Mouse (Mus musculus) kidney, embryonic 16.5 days (tissue): ENCODE results near the gene Tnfrsf18. TPM values are rescaled to one million over a fixed set of nuclear protein-coding genes. Genes with fewer than 3 reads are reported as not detected.

Experiments
- ATAC-seq: fragments of 200-750 bp; cut with Nextera tagmentation; 2 replicates; pipeline ENCODE4 v1.8.0; 2017; ENCODE audit warnings: moderate TSS enrichment; ENCODE audit not compliant: low FRiP score, low TSS enrichment
- H3K27ac ChIP-seq: fragments of 300-500 bp; sonication (generic); 2 replicates; pipeline ENCODE4 v1.5.1; 2014; ENCODE audit warnings: low read length
- H3K27me3 ChIP-seq: fragments of 300-500 bp; sonication (generic); 2 replicates; pipeline ENCODE4 v1.6.1; 2014; ENCODE audit warnings: low read length, control low read depth, mixed read lengths; ENCODE audit not compliant: insufficient read depth
- H3K36me3 ChIP-seq: fragments of 300-500 bp; sonication (generic); 2 replicates; pipeline ENCODE4 v1.6.1; 2014; ENCODE audit warnings: low read length, control low read depth, mixed read lengths; ENCODE audit not compliant: insufficient read depth
- H3K4me1 ChIP-seq: fragments of 300-500 bp; sonication (generic); 2 replicates; pipeline ENCODE4 v1.6.1; 2014; ENCODE audit warnings: low read length, control low read depth, mixed read lengths; ENCODE audit not compliant: insufficient read depth
- H3K4me2 ChIP-seq: fragments of 300-500 bp; sonication (generic); replicated peaks from 2 replicates; pipeline ENCODE4 v1.6.1; 2014; ENCODE audit warnings: low read depth, low read length
- H3K4me3 ChIP-seq: fragments of 300-500 bp; sonication (generic); 2 replicates; pipeline ENCODE4 v1.5.1; 2014; ENCODE audit warnings: mild to moderate bottlenecking, low read length
- H3K9ac ChIP-seq: fragments of 300-500 bp; sonication (generic); replicated peaks from 2 replicates; pipeline ENCODE4 v1.6.1; 2014; ENCODE audit warnings: low read length
- H3K9me3 ChIP-seq: fragments of 300-500 bp; sonication (generic); 2 replicates; pipeline ENCODE4 v1.6.1; 2016; ENCODE audit warnings: low read length, control low read depth
- WGBS: fragments of 180-500 bp; shearing (Covaris S2); extraction: QIAGEN DNeasy Blood & Tissue Kit; methylation state at CpG from one replicate; pipeline ENCODE4 v1.1.7; 2014; 5-methylcytosine and 5-hydroxymethylcytosine counted together
- polyA plus RNA-seq: library from polyadenylated mRNA; unstranded; fragments of >200 nt; fragmentation: Nextera tagmentation; extraction: Ambion mirVana; gene quantifications from 2 replicates; pipeline ENCODE4 v1.2.1, GENCODE M21; 2015

Tnfrsf18 gene
- polyA plus RNA-seq, 1 experiment from 2014 or later = 1.3 TPM

DNA sequence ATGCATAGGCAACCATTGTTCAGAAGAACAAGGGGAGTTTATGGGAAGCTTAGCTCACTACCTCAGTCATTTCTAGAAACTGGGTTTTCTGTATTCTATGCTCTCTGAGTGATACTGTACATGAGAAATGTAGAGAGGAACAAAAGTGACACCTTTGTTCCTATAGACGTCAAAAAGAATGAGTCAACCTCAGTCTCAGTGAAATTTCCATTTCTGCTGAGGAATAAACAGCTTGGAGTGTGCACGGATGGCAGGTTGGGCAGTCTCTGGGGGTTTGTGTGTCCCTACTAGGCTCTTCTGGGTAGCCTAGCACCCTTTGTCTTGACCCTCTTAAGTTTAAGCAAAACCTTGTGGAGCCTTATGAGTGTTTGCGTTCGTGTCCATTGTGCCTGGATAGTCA is 17.6 kb upstream of the Tnfrsf18 start:
- 94% methylated on average over 4 of the region's 4 CpGs for WGBS
- Histone ChIP-seq H3K4me1 (no peaks in the 10 kb centered on the region), H3K27me3 (no peaks in the 10 kb centered on the region), H3K4me3 (no peak overlapping the region), H3K9me3 (no peaks in the 10 kb centered on the region), H3K4me2 (no peak overlapping the region), H3K9ac (no peak overlapping the region), H3K27ac (no peak overlapping the region), H3K36me3 (peaks cover 80% of the 10 kb centered on the region)
- ATAC-seq = no peak

DNA sequence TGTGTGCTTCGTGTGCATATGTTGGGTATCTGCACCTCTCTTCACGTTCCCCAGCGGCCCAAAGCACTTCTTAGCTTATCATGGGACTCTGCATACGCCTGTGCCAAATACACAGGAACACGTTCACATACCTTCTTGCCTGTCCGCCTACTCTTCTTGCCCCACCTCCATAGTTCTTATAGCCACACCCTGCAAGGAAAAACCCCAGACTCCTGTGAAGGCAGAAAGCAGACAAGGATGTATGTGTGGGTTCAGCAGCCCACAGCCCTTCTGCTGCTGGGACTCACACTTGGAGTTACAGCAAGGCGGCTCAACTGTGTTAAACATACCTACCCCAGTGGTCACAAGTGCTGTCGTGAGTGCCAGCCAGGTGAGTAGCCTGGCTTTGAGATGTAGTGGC is 12.3 kb upstream of the Tnfrsf18 start, which contains the start of gene Tnfrsf4:
TSS of gene Tnfrsf4 (plus strand) at position 207 of the 400 bp plus-strand sequence.
- Histone ChIP-seq H3K4me1 (no peaks in the 10 kb centered on the region), H3K36me3 (peaks cover 43% of the 10 kb centered on the region), H3K9me3 (no peaks in the 10 kb centered on the region), H3K4me3 (no peak within 1 kb of the TSS), H3K4me2 (no peak within 1 kb of the TSS), H3K27me3 (no peaks in the 10 kb centered on the region), H3K9ac (no peak within 1 kb of the TSS), H3K27ac (no peak within 1 kb of the TSS)
- no peak for ATAC-seq
- 80% methylated on average over 8 of the region's 8 CpGs for WGBS

DNA sequence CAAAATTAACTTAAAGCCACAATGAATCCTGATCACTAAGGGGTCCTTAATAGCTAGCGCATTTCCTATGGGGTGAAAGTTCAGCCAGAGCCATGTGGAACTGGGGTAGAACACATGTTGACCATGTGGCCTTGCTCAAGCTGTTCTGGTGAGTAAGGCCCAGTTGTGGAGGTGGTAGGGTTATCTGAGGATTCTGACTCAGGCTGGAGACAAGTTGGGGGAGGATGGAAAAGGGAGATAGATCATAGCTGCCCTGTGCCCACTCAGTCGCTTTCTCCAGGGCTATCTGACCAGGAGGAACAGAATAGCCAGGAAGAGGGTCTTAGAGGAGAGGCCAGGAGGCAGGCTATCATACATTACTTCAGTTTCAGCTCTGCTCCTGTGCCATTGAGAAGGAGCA is 11.5 kb upstream of the Tnfrsf18 start:
- WGBS = 95% methylated on average over 2 of the region's 2 CpGs
- no peaks in the 10 kb centered on the region for H3K4me1 ChIP-seq
- no peak overlapping the region for H3K9ac ChIP-seq
- no peaks in the 10 kb centered on the region for H3K9me3 ChIP-seq
- H3K27ac ChIP-seq = no peak overlapping the region
- H3K4me2 ChIP-seq = no peak overlapping the region
- no peaks in the 10 kb centered on the region for H3K27me3 ChIP-seq
- no peak overlapping the region for H3K4me3 ChIP-seq
- peaks cover 35% of the 10 kb centered on the region for H3K36me3 ChIP-seq
- ATAC-seq = no peak

DNA sequence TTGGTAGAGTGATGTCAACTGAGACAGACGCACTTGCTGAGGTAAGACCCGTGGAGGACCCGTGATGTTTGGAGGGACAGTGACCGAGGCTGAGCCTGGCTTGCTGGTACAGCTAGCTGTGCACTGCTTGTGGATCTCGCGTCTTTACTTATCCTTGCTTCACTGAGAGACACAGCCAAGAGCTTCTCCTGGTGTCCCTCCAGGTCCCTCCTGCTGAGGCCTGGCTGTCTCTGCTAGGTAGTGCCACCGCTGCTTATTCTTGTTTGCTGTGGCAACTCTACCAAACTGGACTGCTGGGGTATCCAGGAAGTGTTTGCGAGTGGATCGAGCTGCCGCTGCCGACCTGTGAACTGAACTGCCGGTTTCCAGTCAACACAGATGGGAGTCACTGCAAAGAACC is 6.2 kb upstream of the Tnfrsf18 start:
- no peak overlapping the region for H3K9ac ChIP-seq
- 88% methylated on average over 12 of the region's 12 CpGs for WGBS
- no peaks in the 10 kb centered on the region for H3K4me1 ChIP-seq
- H3K4me3 ChIP-seq = no peak overlapping the region
- H3K9me3 ChIP-seq = no peaks in the 10 kb centered on the region
- ATAC-seq = no peak
- H3K27ac ChIP-seq = no peak overlapping the region
- no peak overlapping the region for H3K4me2 ChIP-seq
- H3K36me3 ChIP-seq = 0 out of 2 replicates have a peak, but pooled peaks cover 8% of the 10 kb centered on the region
- no peaks in the 10 kb centered on the region for H3K27me3 ChIP-seq

DNA sequence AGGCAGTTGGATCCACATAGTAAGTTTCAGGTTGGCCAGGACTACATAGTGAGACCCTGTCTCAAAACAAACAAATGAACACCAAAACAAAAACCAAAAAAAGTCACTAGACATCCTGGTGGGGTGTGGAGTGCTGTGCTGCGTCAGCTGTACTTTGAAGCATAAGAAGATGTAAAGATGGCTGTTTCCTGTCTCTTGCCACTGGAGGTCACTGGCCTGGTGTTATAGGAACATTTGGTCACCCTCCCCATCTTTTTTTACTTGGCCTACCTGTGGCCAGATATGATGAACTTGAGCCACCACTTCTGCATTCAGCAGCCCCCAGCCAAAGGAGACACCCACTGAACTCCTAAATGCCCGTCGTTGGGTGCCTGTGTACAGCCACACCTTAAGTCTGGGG is 4.6 kb upstream of the Tnfrsf18 start:
- Histone ChIP-seq H3K27me3 (no peaks in the 10 kb centered on the region), H3K4me3 (no peak overlapping the region), H3K9me3 (no peaks in the 10 kb centered on the region), H3K27ac (no peak overlapping the region), H3K4me1 (peaks cover 7% of the 10 kb centered on the region; the same call in 1 of the 2 replicates), H3K9ac (no peak overlapping the region), H3K4me2 (no peak overlapping the region), H3K36me3 (0 out of 2 replicates have a peak, but pooled peaks cover 3% of the 10 kb centered on the region)
- WGBS = 71% methylated on average over 3 of the region's 3 CpGs
- no peak for ATAC-seq

DNA sequence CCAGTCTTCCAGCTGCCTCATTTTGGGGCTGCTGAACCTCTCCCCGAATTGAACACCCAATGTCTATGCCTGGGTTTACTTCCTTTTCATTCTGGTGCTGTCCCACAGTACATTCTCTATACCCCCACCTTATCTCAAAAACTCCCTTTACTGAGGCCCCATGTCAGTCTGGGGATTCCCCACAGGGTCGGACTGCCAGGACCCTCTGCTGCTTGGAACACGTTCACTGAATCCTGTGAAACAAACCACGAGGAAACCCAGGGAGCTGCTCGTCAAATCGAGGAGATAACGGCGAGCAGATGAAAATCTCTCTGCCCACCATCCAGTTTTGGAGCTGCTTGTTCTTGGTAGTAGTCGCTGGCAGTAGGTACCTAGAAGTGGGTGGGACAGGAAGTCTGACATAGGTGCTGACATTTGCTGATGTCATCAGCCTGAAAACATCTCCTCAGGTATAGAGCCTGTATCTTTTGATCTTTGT is 4.0 kb upstream of the Tnfrsf18 start:
- Histone ChIP-seq H3K9ac (no peak overlapping the region), H3K27me3 (no peaks in the 10 kb centered on the region), H3K36me3 (0 out of 2 replicates have a peak, but pooled peaks cover 4% of the 10 kb centered on the region), H3K4me1 (peaks cover 7% of the 10 kb centered on the region; the same call in 1 of the 2 replicates), H3K9me3 (no peaks in the 10 kb centered on the region), H3K4me2 (no peak overlapping the region), H3K4me3 (no peak overlapping the region), H3K27ac (no peak overlapping the region)
- no peak for ATAC-seq
- 72% methylated on average over 9 of the region's 9 CpGs for WGBS

DNA sequence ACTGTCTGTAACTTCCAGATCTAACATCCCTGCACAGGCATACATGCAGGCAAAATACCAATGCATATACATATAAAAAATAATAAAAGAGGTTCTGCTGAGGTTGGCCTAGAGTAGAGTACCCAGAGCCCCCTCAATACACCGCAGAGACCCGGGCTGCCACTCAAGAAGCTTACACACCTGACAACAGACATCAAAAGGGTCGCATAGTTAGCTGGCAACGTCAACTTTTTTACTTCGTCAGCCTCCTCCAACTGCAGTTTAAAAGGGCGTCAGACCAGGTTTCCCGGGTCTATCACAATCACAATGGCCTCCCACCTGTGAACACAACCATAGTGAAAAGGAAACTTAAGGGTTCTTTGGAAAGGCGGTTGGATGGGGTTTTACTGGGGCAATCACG is 2.4 kb upstream of the Tnfrsf18 start:
- Histone ChIP-seq H3K4me1 (peaks cover 7% of the 10 kb centered on the region; the same call in 1 of the 2 replicates), H3K9me3 (no peaks in the 10 kb centered on the region), H3K27me3 (no peaks in the 10 kb centered on the region), H3K27ac (no peak overlapping the region), H3K36me3 (peaks cover 16% of the 10 kb centered on the region; the same call in 1 of the 2 replicates), H3K4me2 (no peak overlapping the region), H3K9ac (no peak overlapping the region), H3K4me3 (no peak overlapping the region)
- 86% methylated on average over 9 of the region's 9 CpGs for WGBS
- no peak for ATAC-seq

DNA sequence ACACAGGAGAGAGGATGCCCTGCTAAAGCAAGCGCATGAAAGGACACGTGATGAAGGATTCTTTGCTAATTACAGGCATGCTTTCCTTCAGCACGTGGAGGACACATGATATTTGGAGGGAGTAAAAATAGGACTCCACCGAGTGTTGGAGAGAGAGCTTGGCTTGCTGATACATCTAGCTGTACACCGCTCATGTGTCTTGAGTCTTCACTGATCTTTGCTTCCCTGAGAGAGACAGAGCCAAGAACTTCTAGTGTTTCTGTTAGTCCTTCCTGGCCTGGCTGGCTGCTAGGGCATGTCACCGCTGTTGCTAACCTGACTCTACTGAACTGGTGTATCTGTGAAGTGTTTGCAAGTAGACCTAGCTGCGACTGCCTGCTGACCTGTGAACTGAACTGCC is 1.8 kb upstream of the Tnfrsf18 start:
- Histone ChIP-seq H3K4me2 (no peak overlapping the region), H3K27me3 (no peaks in the 10 kb centered on the region), H3K4me3 (no peak overlapping the region), H3K9ac (no peak overlapping the region), H3K27ac (no peak overlapping the region), H3K36me3 (peaks cover 17% of the 10 kb centered on the region), H3K9me3 (no peaks in the 10 kb centered on the region), H3K4me1 (peaks cover 7% of the 10 kb centered on the region; the same call in 1 of the 2 replicates)
- WGBS = 90% methylated on average over 7 of the region's 7 CpGs
- no peak for ATAC-seq

DNA sequence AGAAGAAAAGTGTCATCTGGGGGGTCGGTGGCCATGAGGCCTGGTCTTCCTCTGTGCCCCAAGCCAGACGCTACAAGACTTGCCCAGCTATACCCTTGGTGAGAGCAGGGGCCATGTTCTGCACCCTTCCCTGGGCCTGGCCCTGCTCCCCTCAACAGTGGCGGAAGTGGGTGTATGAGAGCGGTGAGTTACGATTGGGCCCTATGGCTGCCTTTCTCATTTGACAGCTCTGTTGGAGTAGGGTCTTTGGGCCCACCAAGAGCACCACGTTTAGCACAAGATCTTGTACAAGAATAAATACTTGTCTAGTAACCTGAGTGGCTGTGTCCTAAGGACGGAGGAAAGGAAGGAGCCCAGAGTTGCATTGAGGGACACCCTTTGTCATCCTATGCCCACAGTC is 2.6 kb downstream of the Tnfrsf18 start:
- Histone ChIP-seq H3K4me2 (no peak overlapping the region), H3K27me3 (no peaks in the 10 kb centered on the region), H3K36me3 (peaks cover 19% of the 10 kb centered on the region), H3K4me1 (peaks cover 32% of the 10 kb centered on the region), H3K27ac (no peak overlapping the region), H3K9ac (no peak overlapping the region), H3K9me3 (no peaks in the 10 kb centered on the region), H3K4me3 (no peak overlapping the region)
- WGBS = 92% methylated on average over 7 of the region's 7 CpGs
- no peak for ATAC-seq

DNA sequence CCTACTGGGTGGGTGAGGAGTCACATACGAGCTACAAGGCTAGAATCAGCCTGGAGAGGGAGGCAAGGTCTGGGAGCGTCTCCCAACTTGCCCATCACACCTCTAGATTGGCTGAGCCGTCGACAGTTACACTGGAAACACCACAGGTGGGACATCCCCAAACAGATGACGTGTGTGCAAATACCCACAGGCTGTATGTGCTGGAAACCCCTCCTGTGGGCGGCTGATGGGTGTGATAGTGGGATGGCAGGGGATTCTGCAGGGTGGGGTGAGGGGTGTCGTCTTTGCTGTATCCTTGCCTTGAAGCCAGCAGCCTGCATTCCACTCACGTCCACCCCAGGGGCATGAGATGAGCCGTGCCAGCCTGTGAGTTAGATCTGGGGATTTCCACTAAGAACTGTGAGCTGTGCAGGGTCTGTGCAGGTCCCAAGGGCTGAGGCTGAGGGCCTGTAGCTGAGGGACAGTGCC is 4.7 kb downstream of the Tnfrsf18 start:
- no peak for ATAC-seq
- H3K4me2 ChIP-seq = peak overlapping the region; percentile 72
- peaks cover 19% of the 10 kb centered on the region for H3K36me3 ChIP-seq
- peaks cover 3% of the 10 kb centered on the region; the same call in 1 of the 2 replicates for H3K27me3 ChIP-seq
- 61% methylated on average over 9 of the region's 9 CpGs for WGBS
- peak overlapping the region; percentile 70 for H3K9ac ChIP-seq
- H3K27ac ChIP-seq = peak overlapping the region; percentile 96
- no peaks in the 10 kb centered on the region for H3K9me3 ChIP-seq
- H3K4me1 ChIP-seq = peaks cover 37% of the 10 kb centered on the region
- H3K4me3 ChIP-seq = peak overlapping the region; percentile 67
